Mouse (Mus musculus): ENCODE results near the gene Bmpr1b.

Gene Bmpr1b

GRCm38 (mm10) chr3:142040345-142040744 is 128.9 kb downstream of the Bmpr1b start:
- no peak for DNase-seq (ENCODE audit: low spot score in 2 of 2)

GRCm38 (mm10) chr3:142034160-142034559 is 135.1 kb downstream of the Bmpr1b start:
- no peak for DNase-seq (ENCODE audit: low spot score in 2 of 2)

GRCm38 (mm10) chr3:142019716-142020115 is 149.5 kb downstream of the Bmpr1b start:
- no peak for DNase-seq (ENCODE audit: low spot score in 2 of 2)

DNA sequence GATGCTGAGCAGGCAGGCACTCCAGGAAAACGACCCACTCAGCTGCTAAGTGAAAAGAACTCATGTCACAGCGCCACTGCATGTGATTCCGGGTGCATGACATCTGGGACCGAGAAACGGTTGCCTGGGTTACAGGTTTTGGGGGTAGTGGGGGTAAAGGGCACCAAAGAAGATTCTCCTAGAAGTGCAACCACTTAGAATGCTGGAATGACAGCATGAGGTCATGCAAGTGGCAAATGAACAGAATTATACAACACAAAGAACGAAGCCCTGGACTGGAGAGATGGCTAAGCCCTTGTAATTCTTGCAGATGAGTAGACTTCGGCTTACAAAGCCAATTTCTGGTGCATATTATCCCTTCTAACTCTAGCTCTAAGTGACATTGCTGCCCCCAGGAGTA is 184.7 kb downstream of the Bmpr1b start:
- DNase-seq (ENCODE audit: low spot score in 2 of 2): no peak

DNA sequence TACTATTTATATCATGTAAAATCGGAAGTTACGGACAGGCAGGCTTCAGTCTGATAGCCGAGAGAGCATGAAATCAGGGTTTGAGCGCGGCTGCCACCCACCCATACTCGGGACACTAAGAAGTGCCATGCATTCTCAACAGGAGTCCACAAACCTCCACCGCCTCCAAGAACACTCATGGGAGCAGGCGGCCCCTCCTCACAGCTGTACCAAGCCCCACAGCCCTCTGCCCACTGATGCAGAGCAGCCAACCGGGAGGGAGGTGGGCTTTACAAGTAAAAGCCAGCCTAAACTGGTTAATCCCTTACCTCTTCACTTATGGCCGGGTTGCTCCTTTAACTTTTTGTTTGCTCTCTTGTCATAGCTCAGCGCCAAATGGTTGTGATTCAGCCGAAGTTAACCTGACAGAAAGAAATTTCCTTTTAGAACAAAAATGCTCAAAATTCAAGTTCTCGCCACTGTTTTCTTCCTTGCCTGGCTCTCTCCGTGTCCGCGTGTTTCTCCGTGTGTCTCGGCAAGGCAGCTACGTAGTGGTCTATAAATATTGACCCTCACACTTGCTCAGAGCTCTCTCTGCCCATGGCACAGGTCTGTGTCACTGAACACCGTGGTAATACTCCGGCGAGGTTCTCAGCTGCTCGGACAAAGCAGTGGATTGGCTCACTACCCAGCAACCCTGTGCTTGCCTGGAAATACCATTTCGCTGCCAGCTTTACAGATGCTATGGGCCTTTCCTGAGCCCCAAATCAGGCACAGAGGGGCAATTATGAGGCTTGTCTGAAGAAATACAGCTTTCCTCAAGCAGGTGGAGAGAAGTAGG is 187.4 kb downstream of the Bmpr1b start:
- no peak for DNase-seq (ENCODE audit: low spot score in 2 of 2)

DNA sequence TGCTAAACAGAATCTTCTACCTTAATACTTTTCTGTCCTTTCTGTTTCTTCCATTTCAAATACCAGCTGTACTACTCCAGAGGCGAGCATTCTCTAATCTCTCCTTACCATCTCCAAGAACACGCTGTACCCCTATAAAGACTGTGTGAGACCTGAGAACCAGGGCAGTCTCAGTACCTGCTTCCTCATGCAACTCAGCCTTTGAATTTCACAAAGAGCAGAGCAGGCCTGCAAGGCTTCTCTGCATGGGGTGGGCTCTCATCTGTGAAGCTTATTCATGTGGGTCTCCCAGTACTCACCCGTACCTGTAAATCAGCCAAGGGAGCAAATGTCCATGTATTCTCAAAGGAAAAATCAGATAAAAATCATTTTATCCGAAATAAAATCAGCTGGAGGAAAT is 203.0 kb downstream of the Bmpr1b start:
- no peak for DNase-seq (ENCODE audit: low spot score in 2 of 2)

GRCm38 (mm10) chr3:141952931-141953330 is 216.3 kb downstream of the Bmpr1b start:
- DNase-seq (ENCODE audit: low spot score in 2 of 2): no peak

- no peak for DNase-seq (ENCODE audit: low spot score in 2 of 2)
These were observed 218.6 kb downstream of the Bmpr1b start for GRCm38 (mm10) chr3:141950642-141951041.

GRCm38 (mm10) chr3:141948506-141948905 is 220.7 kb downstream of the Bmpr1b start:
- no peak for DNase-seq (ENCODE audit: low spot score in 2 of 2)

DNA sequence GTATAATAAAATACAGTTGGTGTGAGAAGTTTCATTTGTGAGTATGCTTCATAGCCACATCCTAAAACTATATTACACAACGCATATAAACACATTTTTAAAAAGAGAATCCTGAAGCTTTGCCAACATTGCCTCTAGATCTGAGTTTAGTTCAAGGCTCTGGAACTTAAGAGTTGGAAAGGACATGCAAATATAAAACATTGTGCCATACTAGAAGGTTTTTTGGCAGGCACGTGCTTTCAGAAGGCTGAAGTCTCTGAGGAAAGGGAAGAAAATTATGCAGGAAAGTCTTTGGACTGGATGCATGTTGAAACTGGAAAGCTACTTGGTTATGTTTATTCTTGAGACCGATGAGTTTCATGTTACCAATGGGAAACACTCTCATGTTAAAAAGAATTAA is 221.1 kb downstream of the Bmpr1b start:
- no peak for DNase-seq (ENCODE audit: low spot score in 2 of 2)

DNA sequence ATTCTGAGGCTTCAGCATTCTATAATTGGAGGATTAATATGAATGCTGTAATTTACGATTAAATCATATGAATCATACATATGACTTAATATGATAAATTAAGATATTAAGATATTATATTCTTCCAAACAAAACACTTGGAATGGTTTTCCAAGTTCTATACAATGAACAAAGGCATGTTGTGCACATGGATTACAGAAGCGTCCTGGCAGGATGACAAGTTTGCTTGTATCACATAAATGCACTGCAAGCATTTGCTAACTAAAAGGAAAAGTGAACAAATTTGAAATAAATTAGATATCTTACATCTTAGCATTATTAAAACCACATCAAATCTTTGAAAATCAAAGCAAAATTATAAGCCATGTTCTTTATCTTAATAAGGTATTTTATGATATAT is 222.4 kb downstream of the Bmpr1b start:
- no peak for DNase-seq (ENCODE audit: low spot score in 2 of 2)

DNA sequence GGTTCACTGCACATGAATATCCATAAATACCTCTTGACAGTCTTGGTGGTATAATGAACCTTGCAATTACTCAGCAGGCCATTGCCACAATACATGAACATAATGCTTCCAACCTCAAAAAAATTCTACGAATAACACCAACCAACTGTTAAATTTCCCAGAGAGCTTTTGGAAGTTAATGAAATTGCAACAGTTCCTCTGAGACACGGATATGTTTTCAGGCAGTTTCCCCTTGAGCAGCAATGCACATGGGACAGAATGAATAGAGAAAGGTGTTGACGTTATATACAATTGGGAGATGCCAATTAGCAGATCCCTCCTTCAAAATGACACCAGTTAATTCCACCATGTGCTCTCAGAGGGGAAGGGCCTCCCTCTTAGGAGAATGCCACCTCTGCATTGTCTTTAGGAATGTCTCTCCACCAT is 225.9 kb downstream of the Bmpr1b start:
- no peak for DNase-seq (ENCODE audit: low spot score in 2 of 2)

- no peak for DNase-seq (ENCODE audit: low spot score in 2 of 2)
These were observed 229.0 kb downstream of the Bmpr1b start for GRCm38 (mm10) chr3:141940207-141940606.

DNA sequence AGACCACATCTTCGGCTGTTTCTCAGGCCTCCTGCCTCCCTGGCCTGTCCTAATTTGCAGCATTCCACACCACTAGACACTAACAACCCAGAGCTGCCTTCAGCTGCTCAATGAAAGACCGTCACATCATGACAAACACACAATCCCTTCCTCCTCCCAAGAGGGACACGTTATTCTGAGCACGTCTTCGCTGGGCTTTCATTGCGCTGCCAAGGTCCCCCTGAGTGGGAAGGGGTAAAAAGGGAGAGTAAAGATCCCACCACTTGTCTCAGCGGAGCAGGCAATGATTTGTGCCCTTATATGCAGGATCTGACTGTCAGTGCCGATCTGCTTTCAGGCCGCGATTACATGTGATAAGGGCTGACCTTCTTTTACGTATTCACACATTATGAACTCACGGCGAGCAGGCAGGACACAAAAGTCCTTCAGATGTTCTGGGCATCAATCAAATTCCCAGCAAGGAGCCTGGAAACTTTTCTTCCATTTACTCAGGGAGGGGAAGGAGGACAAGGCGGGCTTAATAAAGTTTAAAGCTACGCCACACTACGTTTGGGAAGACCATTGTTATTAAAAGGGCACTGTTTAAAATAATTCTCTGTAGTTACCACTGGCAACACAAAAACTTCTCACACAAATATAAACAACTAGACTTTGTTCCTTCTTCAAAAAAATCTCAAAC is 232.5 kb downstream of the Bmpr1b start:
- no peak for DNase-seq (ENCODE audit: low spot score in 2 of 2)

DNA sequence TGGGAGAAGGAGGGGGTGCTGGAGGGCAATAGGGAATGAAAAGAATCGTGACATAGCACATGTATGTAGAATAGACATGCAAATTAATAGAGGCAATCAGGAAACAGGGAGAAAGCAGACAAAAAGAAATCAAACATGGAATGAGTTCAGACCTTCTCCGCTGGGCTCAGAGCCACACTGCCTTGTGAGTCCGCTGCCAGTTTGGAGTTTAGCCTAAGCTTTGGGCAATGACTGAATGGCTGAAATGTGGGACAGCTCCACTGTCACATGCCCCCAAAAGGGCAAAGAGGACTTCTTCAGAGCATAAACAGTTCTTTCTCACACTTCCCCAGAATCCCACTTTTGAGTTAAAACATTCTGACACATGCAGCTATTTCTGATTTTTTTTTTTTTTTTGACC is 236.3 kb downstream of the Bmpr1b start:
- peak; percentile 1 to 10 for DNase-seq (ENCODE audit: low spot score in 2 of 2)

- no peak for DNase-seq (ENCODE audit: low spot score in 2 of 2)
These were observed 237.7 kb downstream of the Bmpr1b start for GRCm38 (mm10) chr3:141931372-141932092.

DNA sequence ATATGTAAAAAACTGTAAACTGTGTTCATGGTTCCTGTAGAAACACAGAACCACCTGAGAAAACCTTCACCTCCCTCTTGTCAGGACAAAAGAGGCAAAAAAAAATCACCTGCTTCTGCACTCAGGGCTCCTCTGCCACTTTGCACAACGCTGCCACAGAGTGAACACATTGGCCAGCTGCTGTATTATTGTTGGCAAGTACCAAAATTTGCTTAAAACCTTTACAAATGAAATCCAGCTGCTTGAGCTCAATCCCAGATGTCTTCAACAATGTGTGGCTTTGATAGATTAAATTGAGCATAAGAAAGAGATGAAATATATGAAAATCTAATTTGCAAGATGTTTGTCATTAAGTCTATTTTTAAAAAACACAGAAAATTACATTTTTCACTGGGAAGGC is 245.8 kb downstream of the Bmpr1b start:
- DNase-seq (ENCODE audit: low spot score in 2 of 2): no peak

DNA sequence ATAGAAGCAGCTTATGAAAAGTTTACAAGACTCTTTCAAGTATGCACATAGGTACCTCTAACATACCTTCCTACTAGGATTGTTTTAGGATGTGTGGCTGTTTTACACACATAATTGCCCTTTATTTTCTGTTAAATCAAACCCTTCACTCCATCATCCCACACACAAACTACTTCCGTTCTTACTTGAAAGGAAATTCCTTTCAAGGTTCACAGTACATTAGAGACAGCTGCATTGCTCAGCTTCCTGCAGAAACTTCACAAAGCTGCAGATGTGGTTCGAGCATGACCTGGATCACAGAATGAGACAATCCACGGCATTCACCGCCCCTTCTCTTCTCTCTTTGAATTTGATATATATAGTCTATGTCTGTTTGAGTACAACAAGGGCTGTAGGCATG is 248.1 kb downstream of the Bmpr1b start:
- no peak for DNase-seq (ENCODE audit: low spot score in 2 of 2)

DNA sequence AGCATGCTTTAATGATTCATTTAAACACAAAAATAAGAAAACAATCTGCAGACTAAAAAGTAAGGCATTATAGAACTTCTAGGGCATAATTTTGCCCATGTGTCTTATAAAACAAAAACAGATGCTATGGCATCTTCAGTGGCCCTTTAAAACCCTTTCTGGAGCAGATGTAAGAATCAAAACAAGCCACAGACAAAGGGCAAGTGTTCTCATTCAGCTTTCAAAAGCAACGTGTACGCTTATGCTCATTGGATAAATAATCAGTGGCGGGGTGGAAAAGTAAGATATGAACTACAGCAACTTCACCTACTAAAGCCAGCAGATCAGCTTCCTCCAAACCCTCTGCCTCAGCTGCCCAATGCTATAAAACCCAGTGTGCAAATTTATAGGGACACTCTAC is 249.6 kb downstream of the Bmpr1b start:
- DNase-seq (ENCODE audit: low spot score in 2 of 2): no peak

- no peak for DNase-seq (ENCODE audit: low spot score in 2 of 2)
These were observed 252.1 kb downstream of the Bmpr1b start for GRCm38 (mm10) chr3:141917166-141917565.

DNA sequence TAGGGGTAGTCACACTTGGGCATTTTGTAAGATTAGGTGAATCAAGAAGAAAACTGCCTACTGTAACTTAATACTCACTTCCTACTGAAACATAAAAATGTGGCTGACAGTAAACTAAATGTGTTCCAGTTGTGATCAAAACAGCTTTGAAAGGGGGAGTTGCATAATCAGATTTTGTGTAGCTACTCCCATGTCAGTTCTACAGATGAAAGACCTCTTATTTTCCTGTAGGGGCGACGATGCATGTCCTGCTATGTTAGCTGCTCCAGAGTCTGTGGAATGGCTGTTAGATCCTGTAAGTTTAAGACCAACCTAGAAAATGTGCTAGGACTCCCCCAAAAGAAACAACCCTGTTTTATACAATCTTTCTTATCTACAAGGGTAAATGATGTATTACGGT is 253.2 kb downstream of the Bmpr1b start:
- DNase-seq (ENCODE audit: low spot score in 2 of 2): no peak

DNA sequence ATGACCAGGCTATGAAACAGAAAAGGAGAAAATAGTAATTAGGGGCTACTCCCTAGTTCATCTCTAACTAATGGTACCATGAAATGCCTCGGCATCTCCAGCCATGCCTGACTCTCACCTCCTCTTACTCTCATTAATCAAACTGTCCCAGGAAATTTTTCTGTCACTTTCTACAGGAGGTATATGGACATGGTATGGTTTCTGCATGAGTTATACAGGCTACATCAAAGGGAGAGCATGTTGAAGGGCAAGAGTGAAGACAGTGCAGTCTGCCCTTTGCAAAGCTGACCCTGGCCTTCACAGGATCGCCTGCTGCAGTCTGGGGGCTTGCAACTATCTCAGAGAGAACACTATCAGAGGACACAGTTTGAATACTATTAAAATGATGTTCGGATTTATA is 254.6 kb downstream of the Bmpr1b start:
- DNase-seq (ENCODE audit: low spot score in 2 of 2): no peak

DNA sequence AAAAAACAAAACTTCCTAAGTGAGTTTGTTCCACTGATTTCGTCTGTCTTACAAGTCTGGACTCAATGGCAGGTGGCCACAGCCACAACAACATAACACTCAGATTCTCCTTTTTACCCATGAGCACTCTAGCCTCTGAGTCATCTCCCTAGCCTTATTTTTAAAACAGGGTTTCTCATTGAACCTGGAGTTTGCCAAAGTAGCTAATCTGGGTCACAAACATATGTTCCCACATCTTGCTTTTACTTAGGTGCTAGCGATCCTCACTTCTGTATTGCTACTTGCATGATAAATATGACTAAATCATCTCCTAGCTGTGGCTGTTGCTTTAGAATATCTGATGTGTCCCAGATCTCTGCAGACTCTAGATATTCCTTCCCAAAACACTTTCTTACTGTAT is 260.1 kb downstream of the Bmpr1b start:
- no peak for DNase-seq (ENCODE audit: low spot score in 2 of 2)
